Mouse (Mus musculus) hindbrain, embryonic 16.5 days (tissue): Measurements from ENCODE around the gene Asf1b. TPM values are rescaled to one million over a fixed set of nuclear protein-coding genes. Genes with fewer than 3 reads are reported as not detected.
A peak's percentile ranks its signal among the peaks of the same experiment; 100 is the strongest.

ENCODE experiments used
- ATAC-seq: fragments of 200-750 bp; cut with Nextera tagmentation; 2 replicates; pipeline ENCODE4 v1.8.0; 2017; ENCODE audit warnings: moderate TSS enrichment, moderate library complexity
- H3K27ac ChIP-seq: fragments of 300-500 bp; sonication (generic); 2 replicates; pipeline ENCODE4 v1.5.1; 2014; ENCODE audit warnings: low read depth, mild to moderate bottlenecking, control low read depth, low read length, moderate library complexity
- H3K27me3 ChIP-seq: fragments of 300-500 bp; sonication (generic); replicated peaks from 2 replicates; pipeline ENCODE4 v1.6.1; 2014; ENCODE audit warnings: low read length; ENCODE audit not compliant: control insufficient read depth, insufficient read depth
- H3K36me3 ChIP-seq: fragments of 300-500 bp; sonication (generic); 2 replicates; pipeline ENCODE4 v1.6.1; 2014; ENCODE audit warnings: mild to moderate bottlenecking, low read length, moderate library complexity, mixed read lengths; ENCODE audit not compliant: control insufficient read depth, insufficient read depth
- H3K4me1 ChIP-seq: fragments of 300-500 bp; sonication (generic); 2 replicates; pipeline ENCODE4 v1.6.1; 2014; ENCODE audit warnings: low read depth, low read length; ENCODE audit not compliant: control insufficient read depth, insufficient read depth
- H3K4me2 ChIP-seq: fragments of 300-500 bp; sonication (generic); 2 replicates; pipeline ENCODE4 v1.6.1; 2014; ENCODE audit warnings: mild to moderate bottlenecking, low read length, control low read depth, moderate library complexity
- H3K4me3 ChIP-seq: fragments of 300-500 bp; sonication (generic); 2 replicates; pipeline ENCODE4 v1.5.1; 2014; ENCODE audit warnings: mild to moderate bottlenecking, low read length, control low read depth, moderate library complexity
- H3K9ac ChIP-seq: fragments of 300-500 bp; sonication (generic); 2 replicates; pipeline ENCODE4 v1.6.1; 2014; ENCODE audit warnings: low read depth, mild to moderate bottlenecking, control low read depth, low read length, moderate library complexity
- H3K9me3 ChIP-seq: fragments of 300-500 bp; sonication (generic); 2 replicates; pipeline ENCODE4 v1.6.1; 2014; ENCODE audit warnings: mild to moderate bottlenecking, low read length, moderate library complexity; ENCODE audit not compliant: control insufficient read depth
- whole genome bisulfite sequencing: fragments of 180-500 bp; shearing (Covaris S2); extraction: QIAGEN DNeasy Blood & Tissue Kit; methylation state at CpG from one replicate; pipeline ENCODE4 v1.1.7; 2014; 5-methylcytosine and 5-hydroxymethylcytosine counted together
- polyA plus RNA-seq: library from polyadenylated mRNA; unstranded; fragments of >200 nt; fragmentation: Nextera tagmentation; extraction: Ambion mirVana; gene quantifications from 2 replicates; pipeline ENCODE4 v1.2.1, GENCODE M21; 2015

Asf1b gene
- polyA plus RNA-seq, 1 experiment from 2014 or later = 9.8 TPM

GRCm38 (mm10) chr8:83972150-83973120 is 17.1 kb downstream of the Asf1b start, which contains the start of gene Prkaca:
Gene Prkaca, plus strand, starts transcription at chr8:83972993.
- ATAC-seq = peak; percentile 100
- Histone ChIP-seq H3K9me3 (no peaks in the 10 kb centered on the region), H3K36me3 (no peaks in the 10 kb centered on the region), H3K4me2 (peak within 1 kb of the TSS; percentile 91), H3K27me3 (no peaks in the 10 kb centered on the region), H3K9ac (peak within 1 kb of the TSS; percentile 92), H3K4me1 (peaks cover 25% of the 10 kb centered on the region), H3K27ac (peak within 1 kb of the TSS; percentile 88), H3K4me3 (peak within 1 kb of the TSS; percentile 93)
- WGBS = under 1% methylated on average over 57 of the region's 94 CpGs

- H3K4me3 ChIP-seq = peak overlapping the region; percentile 93
- WGBS = 3% methylated on average over 27 of the region's 37 CpGs
- no peaks in the 10 kb centered on the region for H3K36me3 ChIP-seq
- ATAC-seq = peak; percentile 27
- no peaks in the 10 kb centered on the region for H3K27me3 ChIP-seq
- peak overlapping the region; percentile 91 for H3K4me2 ChIP-seq
- H3K27ac ChIP-seq = peak overlapping the region; percentile 86
- H3K9me3 ChIP-seq = no peaks in the 10 kb centered on the region
- peaks cover 33% of the 10 kb centered on the region for H3K4me1 ChIP-seq
- H3K9ac ChIP-seq = peak overlapping the region; percentile 92
These were observed 18.1 kb downstream of the Asf1b start for GRCm38 (mm10) chr8:83973161-83974031.

GRCm38 (mm10) chr8:83974521-83974920 is 19.2 kb downstream of the Asf1b start:
- no peaks in the 10 kb centered on the region for H3K36me3 ChIP-seq
- no peaks in the 10 kb centered on the region for H3K27me3 ChIP-seq
- WGBS = 84% methylated on average over 4 of the region's 4 CpGs
- H3K9me3 ChIP-seq = no peaks in the 10 kb centered on the region
- ATAC-seq = no peak
- H3K9ac ChIP-seq = peak overlapping the region; percentile 30; the same call in 1 of the 2 replicates
- H3K4me3 ChIP-seq = no peak overlapping the region
- no peak overlapping the region for H3K27ac ChIP-seq
- H3K4me1 ChIP-seq = peaks cover 33% of the 10 kb centered on the region
- H3K4me2 ChIP-seq = peak overlapping the region; percentile 91

- Histone ChIP-seq H3K4me3 (no peak overlapping the region), H3K4me1 (peaks cover 33% of the 10 kb centered on the region), H3K27me3 (no peaks in the 10 kb centered on the region), H3K27ac (no peak overlapping the region), H3K9me3 (no peaks in the 10 kb centered on the region), H3K4me2 (no peak overlapping the region), H3K36me3 (peaks cover 5% of the 10 kb centered on the region), H3K9ac (no peak overlapping the region)
- WGBS = 83% methylated on average over 4 of the region's 4 CpGs
- ATAC-seq = no peak
These were observed 20.9 kb downstream of the Asf1b start for GRCm38 (mm10) chr8:83976101-83976630.

GRCm38 (mm10) chr8:83976779-83977350 is 21.6 kb downstream of the Asf1b start:
- no peaks in the 10 kb centered on the region for H3K27me3 ChIP-seq
- no peaks in the 10 kb centered on the region for H3K9me3 ChIP-seq
- H3K4me1 ChIP-seq = peaks cover 30% of the 10 kb centered on the region
- H3K27ac ChIP-seq = no peak overlapping the region
- no peak for ATAC-seq
- WGBS = 83% methylated on average over 5 of the region's 5 CpGs
- no peak overlapping the region for H3K4me3 ChIP-seq
- H3K36me3 ChIP-seq = peaks cover 11% of the 10 kb centered on the region
- H3K9ac ChIP-seq = no peak overlapping the region
- H3K4me2 ChIP-seq = no peak overlapping the region

GRCm38 (mm10) chr8:83977646-83978045 is 22.3 kb downstream of the Asf1b start:
- H3K27ac ChIP-seq = no peak overlapping the region

GRCm38 (mm10) chr8:83978200-83978599 is 22.9 kb downstream of the Asf1b start:
- H3K9me3 ChIP-seq = no peaks in the 10 kb centered on the region
- WGBS = 72% methylated on average over 9 of the region's 9 CpGs
- H3K36me3 ChIP-seq = peaks cover 17% of the 10 kb centered on the region
- no peak for ATAC-seq
- peaks cover 28% of the 10 kb centered on the region for H3K4me1 ChIP-seq
- H3K27me3 ChIP-seq = no peaks in the 10 kb centered on the region
- H3K27ac ChIP-seq = no peak overlapping the region
- H3K9ac ChIP-seq = no peak overlapping the region
- no peak overlapping the region for H3K4me3 ChIP-seq
- no peak overlapping the region for H3K4me2 ChIP-seq

More at GRCm38 (mm10) chr8:83977646-83978045, 22.3 kb downstream of the Asf1b start:
- Histone ChIP-seq H3K4me2 (peak overlapping the region; percentile 14; the same call in 1 of the 2 replicates), H3K36me3 (peaks cover 15% of the 10 kb centered on the region), H3K4me3 (no peak overlapping the region), H3K4me1 (peaks cover 28% of the 10 kb centered on the region), H3K27me3 (no peaks in the 10 kb centered on the region), H3K9me3 (no peaks in the 10 kb centered on the region), H3K9ac (no peak overlapping the region)
- WGBS = 60% methylated on average over 6 of the region's 6 CpGs
- no peak for ATAC-seq

- WGBS = 78% methylated on average over 1 of the region's 1 CpGs
- H3K4me1 ChIP-seq = peaks cover 17% of the 10 kb centered on the region
- no peaks in the 10 kb centered on the region for H3K27me3 ChIP-seq
- H3K4me3 ChIP-seq = no peak overlapping the region
- H3K36me3 ChIP-seq = peaks cover 27% of the 10 kb centered on the region
- H3K9me3 ChIP-seq = no peaks in the 10 kb centered on the region
- no peak overlapping the region for H3K4me2 ChIP-seq
- H3K27ac ChIP-seq = no peak overlapping the region
- H3K9ac ChIP-seq = no peak overlapping the region
- ATAC-seq = no peak
These were observed 24.9 kb downstream of the Asf1b start for GRCm38 (mm10) chr8:83980250-83980649.
